Mouse (Mus musculus) c-Kit-positive CD71-positive TER-119-positive erythroid progenitor cells, embryonic 14.5 days (primary cell): Measurements from ENCODE around the gene Mrpl35.

Experiments used
- DNase-seq: peaks from one replicate; pipeline ENCODE4 v3.0.0-alpha.2; 2013; ENCODE audit warnings: low spot score

The Mrpl35 gene

DNA sequence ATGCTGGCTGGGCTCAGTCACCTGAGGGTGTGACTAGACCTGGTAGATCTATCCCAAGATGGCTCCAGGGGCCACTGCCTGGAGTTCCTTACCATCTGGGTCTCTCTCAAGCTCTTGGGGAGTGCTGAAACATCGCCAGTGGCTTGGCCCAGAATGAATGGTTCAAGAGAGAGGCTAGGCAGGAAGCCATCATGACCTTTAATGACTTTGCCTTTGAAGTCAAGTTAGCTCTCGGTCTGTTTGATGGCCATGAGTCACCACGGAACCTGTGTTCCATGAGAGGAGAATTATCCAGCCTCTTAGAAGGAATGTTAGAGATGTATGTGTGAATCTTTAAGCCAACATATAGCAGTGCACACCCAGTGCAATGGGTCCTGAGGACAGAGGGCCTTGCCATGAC is 27.4 kb downstream of the Mrpl35 start:
- DNase-seq: no peak

GRCm38 (mm10) chr6:71791771-71792170 is 35.0 kb downstream of the Mrpl35 start:
- DNase-seq: no peak

- no peak for DNase-seq
Observed at GRCm38 (mm10) chr6:71788348-71788747, 38.4 kb downstream of the Mrpl35 start.

- no peak for DNase-seq
Observed at GRCm38 (mm10) chr6:71783165-71783564, 43.6 kb downstream of the Mrpl35 start.

- DNase-seq: no peak
Observed at GRCm38 (mm10) chr6:71780431-71780830, 46.3 kb downstream of the Mrpl35 start.

- DNase-seq: no peak
Observed at GRCm38 (mm10) chr6:71779831-71780230, 46.9 kb downstream of the Mrpl35 start.

DNA sequence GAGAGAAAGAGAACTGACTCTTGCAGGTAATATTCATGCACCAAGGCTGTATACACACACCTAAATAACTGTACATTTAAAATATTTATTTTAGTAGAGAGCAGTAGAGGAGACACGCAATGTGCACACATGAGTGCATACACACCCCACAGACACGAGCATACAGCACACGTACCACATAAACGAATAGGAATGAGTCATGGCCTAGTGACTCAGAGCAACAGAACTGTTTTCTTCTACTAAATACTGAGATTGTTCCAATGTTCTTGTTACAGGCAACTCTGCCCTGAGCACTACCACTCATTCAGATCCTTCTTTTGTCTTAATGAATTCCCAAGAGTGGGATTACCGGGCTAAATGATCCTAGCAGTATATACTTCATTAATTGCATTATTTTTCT is 48.8 kb downstream of the Mrpl35 start:
- DNase-seq: no peak

GRCm38 (mm10) chr6:71772636-71773208 is 54.0 kb downstream of the Mrpl35 start:
- DNase-seq: no peak

GRCm38 (mm10) chr6:71772156-71772555 is 54.6 kb downstream of the Mrpl35 start:
- no peak for DNase-seq

DNA sequence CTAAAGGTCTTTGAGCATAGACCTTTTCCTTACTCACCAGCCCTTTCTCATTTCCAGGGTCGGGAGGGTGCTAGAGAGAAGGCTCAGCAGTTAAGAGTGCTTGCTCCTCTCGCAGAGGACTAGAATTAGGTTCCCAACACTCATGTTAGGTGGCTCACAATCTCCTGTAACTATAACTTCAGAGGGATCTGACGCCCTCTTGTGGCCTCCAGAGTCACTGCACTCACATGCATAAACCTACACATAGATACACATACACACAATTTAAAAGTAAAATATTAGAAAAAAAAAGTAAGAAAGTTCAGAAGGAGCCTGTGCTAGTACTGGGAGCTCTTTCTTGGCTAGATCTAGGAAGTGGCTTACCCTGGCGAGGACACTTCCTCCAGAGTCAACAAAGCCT is 55.5 kb downstream of the Mrpl35 start:
- DNase-seq: no peak

GRCm38 (mm10) chr6:71770856-71771255 is 55.9 kb downstream of the Mrpl35 start:
- DNase-seq: no peak

DNA sequence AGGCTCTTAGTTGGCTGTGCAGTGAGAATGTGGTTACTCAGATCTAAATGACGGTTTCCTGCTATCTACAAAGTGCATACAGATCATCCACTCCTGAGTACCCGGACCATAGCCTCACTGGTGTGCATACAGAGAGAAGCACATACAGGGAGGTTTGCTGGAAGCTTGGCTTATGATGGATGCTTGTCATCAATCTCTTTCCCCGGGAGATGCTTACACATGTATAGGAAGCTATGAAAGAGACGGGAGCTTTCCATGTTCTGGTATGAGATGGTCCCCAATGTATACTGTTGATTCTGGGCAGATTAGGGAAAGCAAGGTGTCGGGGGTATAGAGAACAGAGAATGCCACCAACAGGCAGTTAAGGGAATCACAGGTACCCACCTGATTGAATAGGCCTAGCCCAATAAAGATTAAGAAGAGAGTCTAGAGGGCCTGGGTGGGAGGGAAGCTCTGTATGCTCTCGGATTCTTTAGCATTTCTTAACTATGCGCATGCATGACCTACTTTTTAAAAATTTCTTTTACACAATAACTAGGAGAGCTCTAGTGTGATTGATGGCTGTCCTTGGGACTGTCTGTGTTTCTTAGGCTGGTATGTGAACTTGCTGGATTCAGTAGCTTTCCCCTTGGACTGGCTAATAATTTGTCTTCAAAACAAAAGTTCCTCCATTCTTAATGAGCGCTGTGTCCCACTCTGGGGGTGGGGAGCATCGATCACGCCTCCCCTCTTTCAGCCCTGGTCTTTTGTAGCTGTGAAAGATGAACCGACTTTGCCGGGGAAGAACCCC is 56.7 kb downstream of the Mrpl35 start:
- DNase-seq: no peak

GRCm38 (mm10) chr6:71767761-71768160 is 59.0 kb downstream of the Mrpl35 start:
- DNase-seq: no peak
